Mouse (Mus musculus) v-Abl transformed pro-B cells (cell line): ENCODE results near the gene Dhx57.
"Not testable (repeated sequence)": the region's sequence is repeated elsewhere in the genome, so short reads cannot be mapped to it uniquely, and the experiment has no call there.

Experiments
- in situ Hi-C, 2 experiments: fragments of 400-800 bp; cut with MboI; formaldehyde crosslinking; loops; one replicate each; pipeline ENCODE4 v1.15.1; 2025; ENCODE audit not compliant: unreplicated experiment in 2 of 2

Dhx57 gene

DNA sequence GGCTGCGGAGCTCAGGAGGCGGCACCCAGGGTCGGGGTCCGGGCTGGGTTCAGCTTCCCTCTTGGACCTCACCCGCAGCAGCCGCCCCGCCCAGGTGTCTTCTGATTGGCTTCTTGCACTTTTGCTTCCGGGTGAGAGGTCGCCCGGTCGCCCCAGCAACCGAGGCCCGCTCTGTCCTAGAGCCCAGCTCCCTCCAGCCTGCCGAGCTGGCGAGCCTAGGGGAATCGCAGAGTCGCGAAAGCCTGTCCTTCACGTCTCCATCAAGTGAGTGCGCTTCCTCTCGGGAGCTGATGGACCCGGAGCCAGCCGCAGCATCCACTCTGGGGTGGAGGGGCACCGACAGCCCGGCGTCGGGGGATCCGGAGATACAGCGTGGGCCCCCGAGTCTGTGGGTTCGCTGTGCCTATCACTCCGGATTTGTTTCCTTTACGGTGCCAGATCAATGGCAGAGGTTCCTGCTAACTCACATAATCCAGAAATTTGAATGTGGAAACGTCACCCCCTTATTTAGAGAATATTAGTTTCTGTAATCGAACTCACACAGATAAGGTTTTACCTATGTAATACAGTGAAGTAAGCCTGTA lies at the start of gene Dhx57, which contains the start of gene Morn2:
Gene Dhx57 (minus strand): TSS at position 403 of the 584 bp plus-strand sequence.
Gene Morn2 (plus strand): TSS at position 130 of the 584 bp plus-strand sequence.
- in situ Hi-C loops = loop anchor here (5.0 kb wide), 2 partner anchors 102 to 267 kb away; no protein-coding TSS in a partner anchor

DNA sequence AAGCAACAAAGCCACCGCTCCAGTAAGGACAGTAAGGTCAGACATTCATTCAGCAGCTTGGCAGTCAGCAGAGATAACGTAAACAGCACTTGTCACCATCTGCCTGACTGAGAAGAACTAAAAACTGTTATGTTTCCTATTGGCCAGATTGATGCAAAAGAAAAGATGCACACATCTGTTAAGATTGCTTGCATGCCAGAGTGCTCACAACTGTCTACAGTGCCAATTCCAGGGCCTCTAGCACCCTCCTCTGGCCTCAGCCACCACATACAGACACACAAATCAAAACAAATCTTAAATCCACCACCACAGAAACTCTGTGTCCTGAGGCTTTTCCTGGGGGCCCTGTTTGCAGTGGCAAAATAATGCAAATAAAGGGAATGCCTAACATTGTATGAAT lies 42.1 kb upstream of the Dhx57 start:
- in situ Hi-C loops = loop anchor here in 1 of 2 experiments (25.0 kb wide), 1 partner anchor 670 kb away; no protein-coding TSS in a partner anchor

DNA sequence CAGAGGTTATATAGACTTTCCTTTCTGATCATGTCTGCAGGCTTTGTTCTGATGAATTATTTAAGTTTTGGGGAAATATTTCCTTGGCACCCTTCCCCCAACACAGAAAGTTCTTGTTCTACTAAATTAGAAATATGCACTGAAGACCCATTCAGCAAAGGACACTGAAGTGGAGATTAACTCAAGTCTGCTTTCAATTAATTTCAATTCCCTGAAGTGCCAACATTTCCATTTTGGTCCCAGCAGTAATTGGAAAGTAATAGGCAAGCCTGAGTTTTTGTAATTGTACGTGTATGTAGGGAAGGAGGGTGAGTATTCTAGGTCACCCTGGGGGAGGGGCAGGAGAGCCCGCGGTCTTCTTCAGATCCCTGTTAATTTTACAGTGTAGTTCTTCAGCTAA lies 36.2 kb upstream of the Dhx57 start:
- in situ Hi-C loops = loop anchor here in 1 of 2 experiments (25.0 kb wide), 1 partner anchor 664 kb away; no protein-coding TSS in a partner anchor

DNA sequence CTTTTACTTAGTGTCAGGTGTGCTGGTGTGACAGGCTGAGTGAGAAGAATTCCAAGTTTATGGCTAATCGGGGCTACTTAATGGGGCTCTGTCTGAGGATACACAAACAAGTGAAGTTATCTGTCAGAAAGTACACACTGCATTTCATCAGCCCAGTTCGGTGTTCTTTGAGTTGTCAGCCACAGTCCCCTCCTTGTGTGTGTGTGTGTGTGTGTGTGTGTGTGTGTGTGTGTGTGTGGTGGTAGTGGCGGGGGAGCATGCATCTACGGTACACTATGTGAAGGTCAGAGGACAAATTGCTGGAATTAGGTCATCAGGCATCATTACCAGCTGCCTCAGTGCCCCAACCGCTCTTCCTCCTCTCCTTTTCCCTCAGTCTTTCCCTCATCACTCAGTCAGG lies 35.2 kb upstream of the Dhx57 start:
- in situ Hi-C loops = loop anchor here in 1 of 2 experiments (25.0 kb wide), 1 partner anchor 663 kb away; no protein-coding TSS in a partner anchor

DNA sequence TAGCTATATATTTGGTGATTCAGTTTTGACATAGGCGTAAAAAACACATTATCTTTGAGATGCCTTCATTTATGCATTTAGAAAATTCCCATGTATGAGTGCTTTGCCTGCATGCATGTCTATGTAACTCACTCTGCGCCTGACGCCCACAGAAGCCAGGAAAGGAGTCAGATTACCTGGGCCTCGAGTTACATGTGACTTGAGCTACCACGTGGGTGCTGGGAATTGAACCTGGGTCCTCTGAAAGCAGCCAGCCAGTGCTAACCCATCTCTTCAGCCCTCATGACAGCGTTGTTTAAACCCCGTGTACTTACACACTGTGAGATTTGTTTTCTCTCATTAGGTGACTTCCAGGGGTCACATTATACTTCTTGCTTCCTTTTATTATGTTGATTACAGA lies 34.2 kb upstream of the Dhx57 start:
- in situ Hi-C loops = loop anchor here in 1 of 2 experiments (25.0 kb wide), 1 partner anchor 662 kb away; no protein-coding TSS in a partner anchor

DNA sequence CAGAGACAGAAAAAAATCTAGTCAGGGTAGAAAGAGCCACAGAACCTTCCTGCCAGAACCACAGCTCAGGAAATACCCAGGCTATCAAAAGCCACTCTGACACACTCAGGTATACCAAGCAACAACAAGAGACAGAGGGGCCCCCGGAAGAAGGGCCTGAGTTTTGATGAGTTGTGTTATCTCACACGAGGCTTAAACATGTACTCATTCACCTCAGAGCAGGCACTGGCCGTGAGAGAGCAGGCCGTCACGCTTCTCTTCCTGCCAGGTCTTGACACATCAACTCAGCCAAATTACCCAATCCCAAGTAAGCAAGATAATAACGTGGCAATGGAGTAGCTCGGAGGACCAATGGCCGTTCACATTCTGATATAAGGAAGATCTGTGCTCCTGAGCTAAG lies 33.4 kb upstream of the Dhx57 start:
- in situ Hi-C loops = loop anchor here in 1 of 2 experiments (25.0 kb wide), 1 partner anchor 661 kb away; no protein-coding TSS in a partner anchor

DNA sequence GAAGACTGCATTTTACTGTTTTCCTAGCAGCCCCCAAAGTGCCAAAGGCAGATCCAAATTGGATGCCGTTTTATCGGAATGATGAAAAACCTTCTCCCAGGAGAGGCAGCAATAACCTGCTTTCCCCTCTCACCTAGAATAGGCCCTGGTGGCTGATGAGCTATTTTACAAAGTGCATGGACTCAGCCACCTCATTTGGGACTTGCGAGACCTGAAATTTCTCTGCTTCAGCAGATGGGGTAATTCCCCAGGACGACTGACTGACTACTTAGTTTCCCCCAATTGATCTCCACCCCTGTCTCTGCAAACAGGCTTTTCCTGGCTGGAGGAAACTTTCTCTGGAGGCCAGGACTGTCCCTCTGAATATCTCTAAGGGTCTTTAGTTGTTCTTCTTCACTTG lies 32.7 kb upstream of the Dhx57 start:
- in situ Hi-C loops = loop anchor here in 1 of 2 experiments (25.0 kb wide), 1 partner anchor 661 kb away; no protein-coding TSS in a partner anchor

DNA sequence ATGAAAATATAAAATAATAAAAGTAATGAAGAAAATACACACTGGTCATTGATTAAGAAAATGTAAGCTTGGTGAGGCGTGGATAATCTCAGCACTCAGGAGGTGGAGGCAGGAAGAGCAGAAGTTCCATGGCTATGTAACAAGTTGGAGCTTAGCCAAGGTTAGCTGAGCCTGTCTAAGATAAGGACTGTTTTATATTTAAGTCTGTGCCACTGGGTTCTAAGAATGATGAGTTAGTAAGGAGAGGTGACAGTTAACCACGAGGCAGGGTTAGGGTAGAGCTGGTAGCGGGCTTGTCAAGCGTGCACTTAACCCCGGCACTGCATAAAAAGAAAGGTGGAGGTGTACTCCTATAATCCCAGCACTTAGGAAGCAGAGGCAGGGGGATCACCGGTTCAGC lies 32.0 kb upstream of the Dhx57 start:
- in situ Hi-C loops = loop anchor here in 1 of 2 experiments (25.0 kb wide), 1 partner anchor 660 kb away; no protein-coding TSS in a partner anchor

DNA sequence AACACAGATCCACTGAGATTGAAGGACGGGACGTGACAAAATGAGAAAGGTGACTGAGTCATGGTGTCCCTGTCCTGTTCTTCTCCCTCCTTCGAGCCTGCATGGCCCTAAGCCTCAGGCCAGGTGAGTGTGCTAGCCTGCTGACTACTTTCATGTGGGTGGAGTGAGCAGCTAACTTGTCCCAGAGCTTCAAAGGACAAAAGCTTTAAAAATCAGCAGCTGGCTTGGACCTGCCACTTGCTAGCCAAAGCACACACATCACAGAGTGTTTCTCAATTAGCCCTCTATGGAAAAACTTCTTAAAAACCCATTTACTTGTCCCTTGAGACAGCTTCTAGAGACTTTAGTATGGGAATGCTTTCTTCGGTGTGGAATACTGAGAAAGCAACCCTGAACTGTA lies 22.1 kb upstream of the Dhx57 start:
- in situ Hi-C loops = loop anchor here in 1 of 2 experiments (25.0 kb wide), 1 partner anchor 650 kb away; no protein-coding TSS in a partner anchor

DNA sequence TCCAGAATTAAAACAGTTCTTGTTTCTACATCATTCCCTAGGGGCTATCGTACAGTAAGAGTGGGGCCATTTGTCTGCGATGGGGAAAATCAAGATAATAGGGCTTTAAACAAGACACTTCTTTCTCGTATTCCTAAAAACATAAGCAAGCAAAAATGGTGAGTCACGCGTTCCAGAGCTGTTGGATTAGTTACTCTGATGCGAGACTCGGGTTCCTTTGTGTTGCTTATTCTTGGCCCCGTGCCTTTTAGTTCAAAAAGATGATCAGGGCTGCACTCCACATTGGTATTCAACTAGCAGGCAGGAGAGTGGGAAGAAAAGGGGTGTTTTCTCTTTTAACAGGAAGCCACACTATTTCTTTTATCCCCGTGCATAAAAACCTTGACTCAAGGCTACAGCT lies 21.5 kb upstream of the Dhx57 start:
- in situ Hi-C loops = loop anchor here in 1 of 2 experiments (25.0 kb wide), 1 partner anchor 649 kb away; no protein-coding TSS in a partner anchor

DNA sequence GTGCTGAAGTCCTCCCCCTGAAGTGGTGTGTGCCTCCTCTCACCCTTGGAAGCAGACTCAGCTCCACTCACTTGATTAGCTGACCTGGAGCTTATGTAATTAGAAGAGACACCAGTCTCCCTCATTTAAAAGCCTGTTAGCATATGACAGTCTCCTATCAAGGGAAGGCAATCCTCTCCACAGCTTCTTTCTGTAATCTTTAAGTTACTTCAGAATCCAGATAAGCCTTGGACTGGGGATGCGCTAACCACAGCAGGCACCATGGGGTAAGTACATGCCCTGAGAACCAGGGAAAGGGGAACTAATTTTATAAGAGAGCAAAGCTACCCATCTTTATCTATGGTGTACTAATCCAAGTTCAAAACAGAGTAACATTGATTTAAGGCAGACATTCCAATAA lies 17.0 kb upstream of the Dhx57 start, which contains the start of gene Arhgef33:
Gene Arhgef33 (plus strand): TSS at position 157 of the 400 bp plus-strand sequence.
- in situ Hi-C loops = loop anchor here in 1 of 2 experiments (25.0 kb wide), 1 partner anchor 645 kb away; no protein-coding TSS in a partner anchor

DNA sequence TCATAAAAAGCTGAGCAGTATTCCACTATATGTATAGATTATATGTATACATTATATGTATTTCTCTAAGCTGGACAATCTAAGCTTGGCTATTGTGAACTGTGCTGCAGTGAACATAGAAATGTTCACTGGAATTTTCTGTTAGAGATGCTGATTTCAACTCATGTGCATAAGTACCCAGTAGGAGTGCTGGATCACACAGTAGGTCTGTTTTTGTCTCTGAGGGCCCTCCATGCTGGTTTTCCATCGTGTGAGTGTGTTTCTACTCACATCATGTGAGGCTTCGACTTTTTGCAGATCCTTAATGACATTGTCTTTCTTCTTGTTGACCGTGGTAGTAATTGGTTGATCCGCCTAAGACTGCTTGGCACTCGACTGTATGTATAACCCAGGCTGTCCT lies 8.6 kb upstream of the Dhx57 start:
- in situ Hi-C loops = no loop called here

DNA sequence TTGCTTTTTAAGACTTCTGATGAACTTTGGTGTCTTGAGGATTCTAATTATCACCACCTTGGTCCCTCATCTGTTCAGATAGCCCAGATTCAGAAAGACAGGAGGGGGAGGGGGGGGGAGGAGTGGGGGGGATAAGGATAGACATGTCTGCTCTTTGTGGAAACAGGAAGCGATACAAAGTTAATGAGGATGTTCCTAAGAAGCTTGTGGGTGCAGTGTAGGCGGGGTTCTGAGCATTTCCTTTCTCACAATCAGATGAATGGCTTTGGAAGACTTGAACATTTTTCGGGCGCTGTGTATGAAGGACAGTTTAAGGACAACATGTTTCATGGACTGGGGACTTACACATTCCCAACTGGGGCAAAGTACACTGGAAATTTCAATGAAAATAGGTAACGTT lies 5.0 kb upstream of the Dhx57 start:
- in situ Hi-C loops = no loop called here

DNA sequence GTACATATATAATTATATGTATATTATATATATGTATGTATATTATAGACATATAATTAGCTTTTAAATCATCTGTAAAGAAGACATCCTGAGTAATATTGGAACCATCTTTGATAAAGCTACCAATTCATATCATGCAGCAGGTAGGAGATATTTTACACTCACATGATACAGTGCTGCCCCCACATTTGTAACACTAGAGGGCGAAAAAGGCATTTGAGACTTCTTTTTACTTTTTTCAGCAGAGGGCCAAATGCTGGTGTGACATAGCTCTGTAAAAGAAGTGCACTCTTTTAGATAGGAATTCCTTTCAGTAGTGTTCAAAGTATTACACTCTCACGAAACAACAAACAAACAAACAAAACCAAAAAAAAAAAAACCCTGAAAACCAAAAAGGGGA lies 872 bp upstream of the Dhx57 start:
- in situ Hi-C loops = loop anchor here (5.0 kb wide), 2 partner anchors 101 to 266 kb away; no protein-coding TSS in a partner anchor

DNA sequence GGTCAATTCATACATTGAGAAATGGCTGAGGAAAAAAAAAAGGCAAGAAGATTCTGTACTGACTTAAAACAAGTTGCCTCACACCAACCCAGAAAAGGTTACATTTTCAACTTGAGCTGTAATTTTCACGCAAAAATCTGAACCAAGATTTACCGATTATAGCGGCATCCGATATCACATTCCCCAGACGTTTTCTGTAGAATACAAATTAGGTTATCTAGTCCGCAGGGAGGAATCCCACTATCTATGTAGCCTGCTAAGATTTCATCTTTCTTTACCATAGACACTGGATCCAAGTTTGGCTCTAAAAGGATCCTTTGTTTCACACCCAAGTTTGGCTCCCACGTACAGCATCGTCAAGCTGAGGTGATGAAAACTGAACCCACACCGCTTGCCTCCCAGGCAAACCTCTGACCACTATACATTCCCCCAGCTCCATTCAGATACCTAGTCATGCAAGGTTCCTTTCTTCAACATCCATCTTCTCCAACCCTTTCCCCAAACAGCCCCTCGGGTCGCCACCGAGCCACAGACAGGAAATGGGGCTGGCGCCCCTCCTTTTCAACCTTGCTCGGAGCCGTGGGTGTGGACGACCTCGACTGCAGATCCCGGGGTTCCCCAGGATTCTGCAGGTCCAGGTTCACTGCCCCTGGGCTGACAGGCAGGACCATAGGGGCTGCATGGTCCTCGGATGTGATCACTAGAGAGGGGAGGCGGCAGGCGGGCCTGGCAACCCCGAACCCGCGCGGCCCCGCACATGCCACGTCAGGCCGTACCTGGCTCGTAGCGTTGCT lies 799 bp downstream of the Dhx57 start:
- in situ Hi-C loops = loop anchor here (5.0 kb wide), 2 partner anchors 103 to 268 kb away; no protein-coding TSS in a partner anchor

DNA sequence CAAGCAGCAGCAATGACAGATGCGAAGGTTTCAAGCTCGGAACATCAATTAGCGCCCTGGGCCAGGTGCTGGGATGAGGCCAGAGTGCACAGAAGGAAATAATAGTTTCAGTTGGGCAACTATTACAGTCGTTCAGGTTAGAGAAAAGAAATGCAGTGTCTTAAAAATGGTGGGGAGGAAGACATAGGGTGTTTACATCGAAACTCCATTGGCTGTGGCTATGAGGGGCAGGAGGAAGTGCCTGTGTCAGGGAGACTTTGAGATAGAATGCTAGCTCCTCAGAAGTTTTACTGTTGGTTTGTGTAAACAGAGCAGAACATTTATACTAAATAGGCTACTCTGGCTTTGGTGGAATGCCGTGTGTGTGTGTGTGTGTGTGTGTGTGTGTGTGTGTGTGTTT lies 2.3 kb downstream of the Dhx57 start:
- in situ Hi-C loops = no loop called here

DNA sequence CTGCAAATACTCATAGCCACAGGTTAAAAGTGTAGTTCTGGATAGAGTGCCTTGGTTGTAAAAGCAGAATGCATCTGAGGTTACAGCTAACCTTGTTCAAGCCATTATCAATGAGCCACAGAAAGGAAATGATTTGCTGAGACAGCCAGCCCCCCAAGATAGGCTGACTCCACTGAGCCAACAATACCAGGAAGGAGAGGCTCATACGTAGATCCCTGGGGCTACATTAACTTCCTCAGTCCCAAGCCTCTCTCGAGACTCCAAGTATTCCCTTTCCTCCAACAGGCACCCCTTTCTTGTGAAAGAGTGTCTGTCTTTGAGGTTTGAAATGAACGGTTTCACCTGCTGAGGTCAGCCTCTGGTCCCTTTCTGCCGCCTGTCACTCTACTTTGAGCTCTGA lies 5.8 kb downstream of the Dhx57 start:
- in situ Hi-C loops = no loop called here

DNA sequence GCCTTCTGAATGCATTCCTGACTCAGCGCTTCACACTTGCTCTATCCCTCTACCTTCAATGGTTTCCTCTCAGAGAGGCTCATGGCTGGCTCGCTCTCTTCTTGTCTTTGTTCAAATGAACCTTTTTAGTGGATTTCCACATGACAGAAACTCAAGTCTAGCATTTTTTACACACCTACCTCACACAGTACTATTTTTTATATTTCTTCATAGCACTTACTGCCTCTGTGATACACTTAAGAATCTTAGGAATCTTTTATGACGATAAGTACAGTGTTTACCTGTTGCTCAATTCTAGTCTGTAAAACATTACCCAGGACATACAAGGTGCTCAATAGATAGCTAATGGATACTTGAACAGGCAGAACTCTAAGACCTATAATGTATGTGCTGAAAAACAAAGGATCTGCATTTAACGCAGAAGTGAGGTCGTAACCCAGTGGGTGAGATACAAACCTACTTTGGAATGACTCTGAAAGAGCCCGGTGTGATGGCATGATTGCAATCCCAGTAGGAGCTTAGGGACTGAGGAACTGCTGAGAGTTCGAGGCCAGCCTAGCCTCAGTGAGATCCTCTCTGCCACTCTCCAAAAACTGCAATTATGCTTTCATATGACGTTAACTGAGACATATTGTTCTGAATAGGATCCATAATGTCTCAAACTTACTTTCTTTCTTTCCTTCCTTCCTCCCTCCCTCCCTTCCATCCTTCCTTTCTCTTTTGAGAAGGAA lies 10.8 kb downstream of the Dhx57 start:
- in situ Hi-C loops = no loop called here

DNA sequence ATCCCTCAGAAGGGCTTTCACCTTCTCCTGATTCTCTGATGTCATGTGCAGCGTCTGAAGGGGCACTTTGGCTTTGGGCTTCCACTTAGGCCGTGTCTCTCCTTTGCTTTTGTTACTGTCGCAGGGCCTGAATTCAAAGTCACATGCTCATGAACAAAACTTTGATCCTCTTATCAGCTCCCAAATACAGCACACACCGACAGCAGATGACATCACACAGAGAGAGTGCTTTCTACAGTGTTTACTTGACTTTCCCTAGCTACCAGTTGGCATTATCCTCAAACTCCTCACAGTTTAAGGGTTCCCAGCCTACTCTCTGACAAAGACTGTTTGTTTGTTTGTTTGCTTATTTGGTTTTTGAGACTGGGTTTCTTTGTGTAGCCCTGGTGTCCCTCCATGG lies 12.0 kb downstream of the Dhx57 start:
- in situ Hi-C loops = no loop called here

DNA sequence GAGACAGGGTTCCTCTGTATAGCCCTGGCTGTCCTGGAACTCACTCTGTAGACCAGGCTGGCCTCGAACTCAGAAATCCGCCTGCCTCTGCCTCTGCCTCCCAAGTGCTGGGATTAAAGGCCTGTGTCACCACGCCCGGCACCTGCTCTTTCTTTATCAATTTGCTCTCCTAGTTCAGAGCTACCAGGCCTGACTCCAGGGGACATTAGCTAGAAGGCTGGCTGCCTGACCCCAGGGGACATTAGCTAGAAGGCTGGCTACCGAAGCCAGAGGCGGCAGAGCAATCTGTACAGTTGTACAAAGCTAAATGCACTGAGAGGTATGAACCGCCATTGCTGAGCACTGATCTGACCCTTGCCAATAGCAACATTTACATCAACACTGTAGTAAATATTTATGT lies 19.7 kb downstream of the Dhx57 start:
- in situ Hi-C loops = not testable (repeated sequence)
